Mouse (Mus musculus) neutrophil, adult 5-6 weeks (primary cell): ENCODE data around the gene Il20. TPM values are rescaled to one million over a fixed set of nuclear protein-coding genes. Genes with fewer than 3 reads are reported as not detected.

Source experiments
- ATAC-seq: fragments of 151-379, 151-347 bp; 2 replicates; pipeline ENCODE4 v1.8.0; 2017; ENCODE audit warnings: mild to moderate bottlenecking, moderate TSS enrichment; ENCODE audit not compliant: insufficient number of reproducible peaks, poor library complexity, low FRiP score, severe bottlenecking; ENCODE audit errors: extremely low read depth
- total RNA-seq: library from RNA; stranded (forward); fragments of 200-1000 nt; gene quantifications from 2 replicates; pipeline ENCODE4 v1.2.3, GENCODE M21; 2017

The Il20 gene
- total RNA-seq = 0.74 TPM in 1 of 2 replicates, not detected in the other

DNA sequence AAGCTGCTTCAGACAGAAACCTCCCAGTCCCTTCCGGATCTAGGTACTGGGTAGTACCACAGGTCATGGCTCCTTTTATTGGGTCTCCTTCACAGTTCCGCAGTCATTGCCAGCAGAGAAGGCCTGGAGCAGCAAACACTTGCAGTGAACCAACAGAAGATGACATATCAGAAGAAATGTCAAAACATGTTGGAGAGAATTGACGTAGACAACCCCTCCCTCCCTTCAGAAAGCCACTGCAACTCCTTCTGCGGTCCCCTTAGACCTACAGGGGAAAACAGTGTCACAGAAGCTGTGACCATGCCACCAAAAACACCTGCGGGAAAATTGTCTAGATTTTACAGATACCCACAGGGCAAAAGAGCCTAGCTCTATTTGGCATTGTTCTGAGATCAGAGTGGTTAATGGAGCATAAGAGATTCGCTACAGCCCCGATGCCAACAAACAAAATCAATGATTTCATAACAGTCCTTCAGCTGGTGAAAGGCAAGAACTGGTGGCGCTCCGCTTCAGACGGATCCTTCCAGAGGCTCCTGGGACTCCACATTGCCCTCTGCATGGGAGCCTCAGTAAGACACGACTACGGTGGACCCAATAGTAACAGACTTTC is at the start of gene Il20:
Il20 (minus strand) TSS at position 51 of the 610 bp plus-strand sequence.
- no peak for ATAC-seq

DNA sequence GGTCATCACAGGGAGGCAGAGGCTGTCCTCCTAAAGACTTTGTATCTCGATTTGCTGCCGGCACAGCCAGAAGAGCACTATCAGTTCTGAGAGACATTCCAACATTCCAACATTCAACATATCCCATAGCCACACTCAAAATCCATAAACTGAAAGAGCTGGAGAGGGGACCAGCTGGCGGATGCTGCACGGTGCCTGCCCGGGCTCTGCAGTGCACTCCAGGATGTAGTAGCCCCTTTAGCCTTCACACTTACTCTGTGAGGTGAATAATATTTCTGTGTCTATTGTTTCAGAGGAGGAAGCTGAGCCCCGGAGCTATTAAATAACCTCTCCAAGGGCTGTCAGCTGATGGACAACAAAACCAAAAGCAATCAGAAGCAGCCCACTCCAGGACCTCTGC is 35.7 kb upstream of the Il20 start:
- ATAC-seq = no peak

DNA sequence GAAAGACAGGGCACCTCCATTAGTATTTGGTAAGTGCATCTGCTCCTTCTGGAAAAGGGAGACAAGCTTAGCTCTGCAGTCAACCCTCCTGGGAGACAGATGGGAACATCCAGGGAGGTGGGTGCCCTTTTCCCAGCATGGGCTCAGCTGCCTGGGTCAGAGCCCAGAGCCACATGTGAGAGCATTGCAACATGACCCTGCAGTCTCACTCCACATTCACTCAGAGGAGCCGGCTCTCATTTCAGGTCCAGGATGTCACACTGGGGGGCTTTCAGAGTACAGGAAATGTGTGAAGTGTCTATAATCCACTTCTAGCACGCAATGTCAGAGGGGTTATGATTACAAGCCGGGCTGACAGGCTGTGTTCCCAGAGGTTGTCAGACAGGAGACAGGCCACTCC is 30.6 kb upstream of the Il20 start:
- ATAC-seq = no peak

DNA sequence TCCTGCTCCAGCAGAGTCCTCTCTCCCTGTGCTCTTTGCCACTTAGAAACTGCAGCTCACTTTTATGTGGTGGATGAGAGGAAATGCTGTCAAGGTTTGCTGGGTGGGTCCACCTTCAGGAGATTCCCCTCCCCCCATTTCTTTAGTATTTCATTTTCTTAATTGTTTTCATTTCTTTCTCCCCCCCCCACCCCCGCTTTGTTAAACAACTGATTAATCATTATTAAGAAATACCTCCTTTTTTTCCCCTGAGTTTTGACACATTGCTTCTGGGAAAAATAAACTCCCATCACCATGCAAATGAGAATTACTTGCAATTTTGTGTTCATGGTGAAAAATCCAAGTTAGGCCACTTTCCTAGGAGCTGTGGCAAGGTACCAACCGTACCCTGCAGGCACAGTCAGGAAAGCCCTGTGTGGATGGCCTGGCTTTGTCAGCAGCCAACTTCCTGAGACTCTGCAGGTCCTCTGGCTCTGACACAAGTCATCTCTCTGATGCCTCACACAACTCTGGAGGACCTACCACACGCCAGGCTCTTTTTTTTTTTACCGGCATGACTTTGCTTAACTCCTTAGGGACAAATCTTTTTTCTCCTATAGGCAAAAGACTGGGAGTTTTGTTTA is 28.9 kb upstream of the Il20 start, which contains the start of gene Il19:
Il19 (minus strand) TSS at position 51 of the 623 bp plus-strand sequence.
- ATAC-seq = no peak

GRCm38 (mm10) chr1:130938192-130938591 is 26.9 kb upstream of the Il20 start:
- no peak for ATAC-seq

DNA sequence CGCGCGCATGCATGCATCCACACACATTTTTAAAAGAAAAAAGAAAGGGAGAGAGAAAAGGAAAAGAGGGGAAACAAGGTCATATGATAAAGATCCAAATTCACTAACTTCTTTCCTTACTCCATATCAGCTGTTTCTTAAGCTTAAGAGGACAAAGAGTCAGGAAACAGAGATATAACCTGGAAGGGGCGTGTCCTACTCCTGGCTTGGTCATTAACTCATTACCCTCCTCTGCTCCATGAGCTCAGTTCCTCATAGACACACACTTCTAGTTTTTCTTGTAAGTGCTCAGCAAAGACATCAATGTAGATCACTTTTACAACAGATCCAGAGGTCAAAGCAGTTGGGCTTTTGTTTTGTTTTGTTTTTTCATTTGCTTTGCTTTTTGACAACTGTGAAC is 25.9 kb upstream of the Il20 start:
- ATAC-seq = no peak

DNA sequence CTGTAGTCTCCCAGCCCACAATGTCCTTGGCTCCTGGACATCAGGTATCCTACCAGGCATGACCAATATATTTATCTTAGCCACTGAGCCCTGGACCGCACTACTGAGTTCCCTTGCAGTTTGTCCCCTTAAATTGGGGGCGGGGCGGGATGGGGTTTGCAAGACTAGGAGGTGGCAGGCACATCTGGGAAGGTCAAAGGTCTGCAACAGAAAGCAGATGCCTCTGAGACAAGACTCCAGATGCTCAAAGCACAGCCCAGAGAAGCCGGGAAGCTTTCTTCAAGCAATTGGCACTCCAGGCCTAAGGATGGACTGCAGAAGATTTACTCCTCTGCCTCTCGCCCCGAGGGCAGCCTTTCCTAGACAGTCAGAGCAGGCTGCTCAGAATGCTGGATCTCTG is 25.1 kb upstream of the Il20 start:
- ATAC-seq = no peak

- ATAC-seq = peak; percentile 64; the same call in 1 of the 2 replicates
Measured at GRCm38 (mm10) chr1:130926484-130926883, 15.2 kb upstream of the Il20 start.

- ATAC-seq = no peak
Measured at GRCm38 (mm10) chr1:130918323-130918980, 7.2 kb upstream of the Il20 start.

DNA sequence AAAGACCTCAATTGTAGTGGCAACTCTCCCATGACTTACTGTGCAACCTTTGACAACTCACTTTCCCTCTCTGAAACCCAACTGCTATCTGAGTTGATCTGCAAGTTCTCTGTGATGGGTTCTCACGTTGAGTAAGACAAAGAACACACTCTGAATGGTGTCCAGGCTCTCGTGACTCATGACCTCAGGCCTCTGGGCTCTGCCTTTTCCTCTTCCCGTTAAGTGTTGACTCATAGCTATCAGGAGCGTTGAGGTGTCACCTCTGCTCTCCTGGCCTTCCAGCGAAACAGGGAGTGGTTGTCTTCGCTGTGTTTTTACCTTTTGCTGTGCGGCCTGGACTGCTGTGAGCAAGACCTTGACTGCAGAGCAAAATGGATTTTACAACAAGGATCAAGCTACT is 8.7 kb downstream of the Il20 start:
- ATAC-seq = no peak

- ATAC-seq = no peak
Measured at GRCm38 (mm10) chr1:130894468-130894867, 16.8 kb downstream of the Il20 start.

- no peak for ATAC-seq
Measured at GRCm38 (mm10) chr1:130893329-130894040, 17.8 kb downstream of the Il20 start.

GRCm38 (mm10) chr1:130892446-130892845 is 18.8 kb downstream of the Il20 start:
- ATAC-seq = no peak

- no peak for ATAC-seq
Measured at GRCm38 (mm10) chr1:130887354-130887753, 23.9 kb downstream of the Il20 start, which contains the start of gene Il24. Gene Il24 (minus strand): TSS chr1:130887454.

GRCm38 (mm10) chr1:130883146-130883545 is 28.1 kb downstream of the Il20 start:
- no peak for ATAC-seq

- no peak for ATAC-seq
Measured at GRCm38 (mm10) chr1:130879927-130880326, 31.3 kb downstream of the Il20 start.

DNA sequence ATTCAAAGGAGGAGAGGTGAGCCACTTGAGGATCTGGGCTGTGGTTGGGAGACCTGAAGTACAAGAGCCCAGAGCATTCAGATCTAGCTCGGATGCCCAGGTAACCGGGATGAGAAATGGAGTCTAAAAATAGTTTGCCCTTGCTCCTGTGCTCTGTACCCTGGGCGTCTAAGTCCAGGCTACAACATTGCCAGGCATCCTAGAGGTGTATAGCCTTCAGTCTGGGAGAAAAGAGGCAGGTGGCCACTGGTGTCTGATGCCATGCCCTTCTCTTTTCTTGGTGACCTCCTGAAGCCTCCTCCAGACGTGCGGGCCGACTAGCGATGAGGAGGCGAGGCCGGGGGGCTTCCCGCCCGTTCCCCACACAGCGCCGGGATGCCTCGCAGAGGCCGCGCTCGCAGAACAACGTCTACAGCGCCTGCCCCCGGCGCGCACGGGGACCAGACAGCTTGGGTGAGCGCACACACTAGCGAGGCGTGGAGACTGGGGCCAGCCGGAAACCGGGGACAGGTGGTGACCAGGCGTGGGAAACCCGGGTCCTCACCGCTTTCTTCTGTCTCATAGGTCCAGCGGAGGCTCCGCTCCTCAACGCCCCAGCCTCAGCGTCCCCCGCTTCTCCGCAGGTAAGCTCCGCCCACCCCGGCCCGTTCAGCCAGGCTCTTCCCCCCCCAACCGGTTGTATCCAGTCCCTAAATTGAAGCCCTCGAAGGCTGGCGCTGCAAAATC is 33.2 kb downstream of the Il20 start:
- ATAC-seq = no peak

- peak; percentile 35; the same call in 1 of the 2 replicates for ATAC-seq
Measured at GRCm38 (mm10) chr1:130876931-130877509, 34.2 kb downstream of the Il20 start.

- no peak for ATAC-seq
Measured at GRCm38 (mm10) chr1:130875910-130876309, 35.3 kb downstream of the Il20 start.
